Mouse (Mus musculus): ENCODE data around the gene Atcay. TPM values are rescaled to one million over a fixed set of nuclear protein-coding genes. Genes with fewer than 3 reads are reported as not detected.
A peak's percentile ranks its signal among the peaks of the same experiment; 100 is the strongest.

Atcay gene
- total RNA-seq, 1 experiment: 4.1 TPM

DNA sequence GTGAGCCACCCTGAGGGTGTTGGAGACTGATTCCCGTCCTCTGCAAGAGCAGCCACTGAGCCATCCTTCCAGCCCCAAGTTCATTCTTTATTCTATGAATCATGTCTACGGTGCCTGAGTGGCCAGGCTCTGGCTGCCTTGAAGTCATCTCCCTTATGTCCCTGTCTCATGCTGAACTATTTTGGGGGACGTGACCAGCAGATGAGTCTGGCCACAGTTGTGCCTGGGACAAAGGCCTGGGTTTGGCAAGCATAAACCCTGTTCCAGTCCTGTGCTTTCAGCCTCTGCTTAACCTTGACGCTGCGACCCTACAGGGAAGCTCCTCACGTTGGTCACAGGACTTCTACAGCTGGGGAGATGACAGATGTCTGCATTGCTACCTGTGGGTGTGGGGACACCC is 33.3 kb downstream of the Atcay start:
- no peaks in the 10 kb centered on the region for H3K9me3 ChIP-seq (ENCODE audit: control insufficient read depth, insufficient read depth, low read depth, low read length)
- H3K4me1 ChIP-seq (ENCODE audit: control insufficient read depth in 2 of 2, insufficient read depth in 2 of 2, low read length in 2 of 2, poor library complexity in 1 of 2): peaks cover 0 to 6% of the 10 kb centered on the region in 2 experiments; a peak in 1 of 4 replicates
- no peak for DNase-seq (ENCODE audit: low read depth, low spot score)
- TF ChIP-seq ZC3H11A (IDR thresholded peaks at IDR 0.05; ENCODE audit: borderline replicate concordance, low read depth, low read length) (no peak), MAFK (IDR thresholded peaks at IDR 0.05; ENCODE audit: insufficient read depth, low read depth, low read length) (no peak), HCFC1 (IDR thresholded peaks at IDR 0.05; ENCODE audit: borderline replicate concordance, insufficient read depth, low read length) (no peak), CHD2 (IDR thresholded peaks at IDR 0.05; ENCODE audit: low read depth, low read length) (no peak), ZNF384 (IDR thresholded peaks at IDR 0.05; ENCODE audit: low read depth, low read length) (no peak)
- no peak overlapping the region for H3K27ac ChIP-seq (ENCODE audit: insufficient read depth, low read depth, low read length, poor library complexity, severe bottlenecking)
- H3K9ac ChIP-seq (ENCODE audit: insufficient read depth, low read depth, low read length, poor library complexity, severe bottlenecking): no peak overlapping the region
- H3K36me3 ChIP-seq (ENCODE audit: control insufficient read depth, insufficient read depth, low read length, poor library complexity, severe bottlenecking): no peaks in the 10 kb centered on the region
- no peak overlapping the region for H3K4me3 ChIP-seq (ENCODE audit: insufficient read depth in 1 of 2, low read depth in 1 of 2, low read length in 2 of 2, poor library complexity in 1 of 2, severe bottlenecking in 1 of 2)
- in situ Hi-C loops (cut with MboI; ENCODE audit: low sequenced_read_pairs in 2 of 2, unreplicated experiment in 2 of 2): no loop called here

DNA sequence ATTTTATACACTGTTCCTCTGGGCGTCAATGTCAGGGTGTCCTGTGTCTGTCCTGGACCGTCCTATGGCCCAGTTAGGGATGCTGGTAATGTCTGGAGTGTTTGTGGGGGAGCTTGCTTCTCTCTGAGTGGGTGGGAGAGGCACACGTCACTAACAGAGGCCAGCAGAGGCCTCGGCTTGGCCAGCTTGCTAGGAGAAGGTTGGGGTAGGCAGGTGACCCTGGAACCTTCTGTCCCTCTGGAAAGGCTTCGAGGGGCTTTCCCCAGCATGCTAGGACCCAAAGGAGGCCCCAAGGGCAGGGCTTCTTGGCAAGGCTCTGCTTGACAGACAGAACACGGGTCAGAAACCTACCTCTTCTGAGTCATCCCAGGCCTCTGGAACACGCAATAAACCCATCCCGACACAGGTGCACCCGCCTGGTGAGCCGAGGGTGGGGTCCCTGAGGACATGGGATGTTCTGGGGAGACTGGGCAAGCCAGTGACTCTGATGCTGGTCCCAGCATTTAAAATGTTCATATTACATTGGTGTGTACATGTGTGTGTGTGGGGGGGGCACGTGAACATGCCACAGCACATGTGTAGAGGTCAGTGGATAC is 34.1 kb downstream of the Atcay start:
- Histone ChIP-seq H3K4me3 (ENCODE audit: insufficient read depth in 1 of 2, low read depth in 1 of 2, low read length in 2 of 2, poor library complexity in 1 of 2, severe bottlenecking in 1 of 2) (no peak overlapping the region), H3K9me3 (ENCODE audit: control insufficient read depth, insufficient read depth, low read depth, low read length) (no peaks in the 10 kb centered on the region), H3K27ac (ENCODE audit: insufficient read depth, low read depth, low read length, poor library complexity, severe bottlenecking) (no peak overlapping the region), H3K4me1 (ENCODE audit: control insufficient read depth in 2 of 2, insufficient read depth in 2 of 2, low read length in 2 of 2, poor library complexity in 1 of 2) (peaks cover 0 to 10% of the 10 kb centered on the region in 2 experiments; a peak in 2 of 4 replicates), H3K36me3 (ENCODE audit: control insufficient read depth, insufficient read depth, low read length, poor library complexity, severe bottlenecking) (no peaks in the 10 kb centered on the region), H3K9ac (ENCODE audit: insufficient read depth, low read depth, low read length, poor library complexity, severe bottlenecking) (no peak overlapping the region)
- DNase-seq (ENCODE audit: low read depth, low spot score): no peak
- in situ Hi-C loops (cut with MboI; ENCODE audit: low sequenced_read_pairs in 2 of 2, unreplicated experiment in 2 of 2): no loop called here
- TF ChIP-seq ZC3H11A (IDR thresholded peaks at IDR 0.05; ENCODE audit: borderline replicate concordance, low read depth, low read length) (no peak), ZNF384 (IDR thresholded peaks at IDR 0.05; ENCODE audit: low read depth, low read length) (no peak), HCFC1 (IDR thresholded peaks at IDR 0.05; ENCODE audit: borderline replicate concordance, insufficient read depth, low read length) (no peak), CHD2 (IDR thresholded peaks at IDR 0.05; ENCODE audit: low read depth, low read length) (no peak), MAFK (IDR thresholded peaks at IDR 0.05; ENCODE audit: insufficient read depth, low read depth, low read length) (no peak)

- Histone ChIP-seq H3K9ac (ENCODE audit: insufficient read depth, low read depth, low read length, poor library complexity, severe bottlenecking) (no peak overlapping the region), H3K9me3 (ENCODE audit: control insufficient read depth, insufficient read depth, low read depth, low read length) (no peaks in the 10 kb centered on the region)
These were observed 35.3 kb downstream of the Atcay start for GRCm38 (mm10) chr10:81195300-81195699.

GRCm38 (mm10) chr10:81193991-81194774 is 36.5 kb downstream of the Atcay start:
- DNase-seq (ENCODE audit: low read depth, low spot score): no peak
- Histone ChIP-seq H3K9me3 (ENCODE audit: control insufficient read depth, insufficient read depth, low read depth, low read length) (no peaks in the 10 kb centered on the region), H3K36me3 (ENCODE audit: control insufficient read depth, insufficient read depth, low read length, poor library complexity, severe bottlenecking) (peaks cover 3% of the 10 kb centered on the region; the same call in 1 of the 2 replicates), H3K4me3 (ENCODE audit: insufficient read depth in 1 of 2, low read depth in 1 of 2, low read length in 2 of 2, poor library complexity in 1 of 2, severe bottlenecking in 1 of 2) (no peak overlapping the region; a peak in 1 of 4 replicates), H3K27ac (ENCODE audit: insufficient read depth, low read depth, low read length, poor library complexity, severe bottlenecking) (no peak overlapping the region), H3K4me1 (ENCODE audit: control insufficient read depth in 2 of 2, insufficient read depth in 2 of 2, low read length in 2 of 2, poor library complexity in 1 of 2) (peaks cover 2 to 23% of the 10 kb centered on the region in 2 experiments; a peak in 3 of 4 replicates), H3K9ac (ENCODE audit: insufficient read depth, low read depth, low read length, poor library complexity, severe bottlenecking) (0 out of 2 replicates have a peak overlapping the region, but pooled peaks have one; percentile 9)
- no peak for TF ChIP-seq ZNF384 (IDR thresholded peaks at IDR 0.05; ENCODE audit: low read depth, low read length)
- TF ChIP-seq HCFC1 (IDR thresholded peaks at IDR 0.05; ENCODE audit: borderline replicate concordance, insufficient read depth, low read length): 0 out of 2 replicates have a peak, but pooled peaks have one; percentile 6
- in situ Hi-C loops (cut with MboI; ENCODE audit: low sequenced_read_pairs in 2 of 2, unreplicated experiment in 2 of 2): no loop called here

More at GRCm38 (mm10) chr10:81195300-81195699, 35.3 kb downstream of the Atcay start:
- no peak for DNase-seq (ENCODE audit: low read depth, low spot score)
- Histone ChIP-seq H3K36me3 (ENCODE audit: control insufficient read depth, insufficient read depth, low read length, poor library complexity, severe bottlenecking) (peaks cover 2% of the 10 kb centered on the region; the same call in 1 of the 2 replicates), H3K4me1 (ENCODE audit: control insufficient read depth in 2 of 2, insufficient read depth in 2 of 2, low read length in 2 of 2, poor library complexity in 1 of 2) (peaks cover under 1 to 21% of the 10 kb centered on the region in 2 experiments; a peak in 3 of 4 replicates), H3K4me3 (ENCODE audit: insufficient read depth in 1 of 2, low read depth in 1 of 2, low read length in 2 of 2, poor library complexity in 1 of 2, severe bottlenecking in 1 of 2) (no peak overlapping the region), H3K27ac (ENCODE audit: insufficient read depth, low read depth, low read length, poor library complexity, severe bottlenecking) (no peak overlapping the region)
- TF ChIP-seq ZNF384 (IDR thresholded peaks at IDR 0.05; ENCODE audit: low read depth, low read length) (no peak), ZC3H11A (IDR thresholded peaks at IDR 0.05; ENCODE audit: borderline replicate concordance, low read depth, low read length) (no peak), CHD2 (IDR thresholded peaks at IDR 0.05; ENCODE audit: low read depth, low read length) (no peak), MAFK (IDR thresholded peaks at IDR 0.05; ENCODE audit: insufficient read depth, low read depth, low read length) (no peak), HCFC1 (IDR thresholded peaks at IDR 0.05; ENCODE audit: borderline replicate concordance, insufficient read depth, low read length) (no peak)
- in situ Hi-C loops (cut with MboI; ENCODE audit: low sequenced_read_pairs in 2 of 2, unreplicated experiment in 2 of 2): no loop called here

Measured in ES-E14 (cell line).